Mouse (Mus musculus): Measurements from ENCODE around the gene Sox6. TPM values are rescaled to one million over a fixed set of nuclear protein-coding genes. Genes with fewer than 3 reads are reported as not detected.

The Sox6 gene
- polyA plus RNA-seq, 1 experiment from 2014 or later, result 37.1 TPM

GRCm38 (mm10) chr7:115477763-115478162 is 560.8 kb downstream of the Sox6 start:
- Histone ChIP-seq H3K9ac (ENCODE audit: low read depth, low read length) (no peak overlapping the region), H3K4me2 (no peak overlapping the region), H3K9me3 (ENCODE audit: control insufficient read depth, low read length) (no peaks in the 10 kb centered on the region), H3K27ac (ENCODE audit: low read depth, low read length) (no peak overlapping the region), H3K4me3 (ENCODE audit: low read depth, low read length) (no peak overlapping the region), H3K27me3 (replicated peaks; ENCODE audit: control insufficient read depth, insufficient read depth, low read length) (no peaks in the 10 kb centered on the region), H3K4me1 (replicated peaks; ENCODE audit: control insufficient read depth, insufficient read depth, low read length) (no peaks in the 10 kb centered on the region), H3K36me3 (ENCODE audit: control insufficient read depth, insufficient read depth, low read length) (no peaks in the 10 kb centered on the region)
- no peak for ATAC-seq (replicated peaks; ENCODE audit: low FRiP score)
- DNase-seq (ENCODE audit: low spot score), result no peak
- WGBS, result 68% methylated on average over 2 of the region's 2 CpGs

GRCm38 (mm10) chr7:115476881-115477665 is 561.5 kb downstream of the Sox6 start:
- no peak for ATAC-seq (replicated peaks; ENCODE audit: low FRiP score)
- H3K4me2 ChIP-seq, result no peak overlapping the region

DNA sequence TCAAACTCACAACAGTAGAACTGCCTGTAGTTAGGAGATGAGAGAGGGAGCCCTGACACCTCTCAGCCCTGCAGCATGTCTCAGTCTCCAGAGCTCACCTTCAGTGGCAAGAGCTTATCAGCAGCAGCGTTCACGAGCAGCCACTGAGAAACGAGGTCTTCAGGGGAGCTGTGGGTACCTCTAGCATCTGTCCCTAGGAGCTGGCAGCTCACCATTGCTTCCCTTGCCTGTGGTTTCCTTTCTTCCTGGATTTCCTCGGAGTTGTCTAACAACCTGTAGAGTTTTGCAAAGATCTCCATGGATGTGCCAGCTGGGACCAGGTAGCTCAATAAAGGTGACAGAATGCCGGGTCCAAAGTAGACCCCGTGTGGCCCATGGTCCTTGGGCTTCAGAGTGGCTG is 563.4 kb downstream of the Sox6 start:
- 70% methylated on average over 6 of the region's 6 CpGs for WGBS
- Histone ChIP-seq H3K4me3 (ENCODE audit: low read depth, low read length) (no peak overlapping the region), H3K27me3 (replicated peaks; ENCODE audit: control insufficient read depth, insufficient read depth, low read length) (no peaks in the 10 kb centered on the region), H3K9me3 (ENCODE audit: control insufficient read depth, low read length) (no peaks in the 10 kb centered on the region), H3K4me1 (replicated peaks; ENCODE audit: control insufficient read depth, insufficient read depth, low read length) (no peaks in the 10 kb centered on the region), H3K27ac (ENCODE audit: low read depth, low read length) (no peak overlapping the region), H3K9ac (ENCODE audit: low read depth, low read length) (no peak overlapping the region), H3K36me3 (ENCODE audit: control insufficient read depth, insufficient read depth, low read length) (no peaks in the 10 kb centered on the region), H3K4me2 (no peak overlapping the region)
- DNase-seq (ENCODE audit: low spot score), result no peak
- ATAC-seq (replicated peaks; ENCODE audit: low FRiP score), result no peak

More at GRCm38 (mm10) chr7:115476881-115477665, 561.5 kb downstream of the Sox6 start:
- Histone ChIP-seq H3K36me3 (ENCODE audit: control insufficient read depth, insufficient read depth, low read length) (no peaks in the 10 kb centered on the region), H3K4me1 (replicated peaks; ENCODE audit: control insufficient read depth, insufficient read depth, low read length) (no peaks in the 10 kb centered on the region), H3K9ac (ENCODE audit: low read depth, low read length) (no peak overlapping the region), H3K27ac (ENCODE audit: low read depth, low read length) (no peak overlapping the region), H3K4me3 (ENCODE audit: low read depth, low read length) (no peak overlapping the region), H3K27me3 (replicated peaks; ENCODE audit: control insufficient read depth, insufficient read depth, low read length) (no peaks in the 10 kb centered on the region), H3K9me3 (ENCODE audit: control insufficient read depth, low read length) (no peaks in the 10 kb centered on the region)
- WGBS, result 65% methylated on average over 13 of the region's 13 CpGs
- peak; percentile 11 for DNase-seq (ENCODE audit: low spot score)

- Histone ChIP-seq H3K36me3 (ENCODE audit: control insufficient read depth, insufficient read depth, low read length) (no peaks in the 10 kb centered on the region), H3K9me3 (ENCODE audit: control insufficient read depth, low read length) (no peaks in the 10 kb centered on the region), H3K4me3 (ENCODE audit: low read depth, low read length) (no peak overlapping the region), H3K9ac (ENCODE audit: low read depth, low read length) (no peak overlapping the region), H3K4me1 (replicated peaks; ENCODE audit: control insufficient read depth, insufficient read depth, low read length) (no peaks in the 10 kb centered on the region), H3K27ac (ENCODE audit: low read depth, low read length) (no peak overlapping the region), H3K27me3 (replicated peaks; ENCODE audit: control insufficient read depth, insufficient read depth, low read length) (no peaks in the 10 kb centered on the region), H3K4me2 (no peak overlapping the region)
- no peak for ATAC-seq (replicated peaks; ENCODE audit: low FRiP score)
- WGBS, result 86% methylated on average over 9 of the region's 9 CpGs
- DNase-seq (ENCODE audit: low spot score), result no peak
Measured at GRCm38 (mm10) chr7:115474115-115474514, 564.5 kb downstream of the Sox6 start.

DNA sequence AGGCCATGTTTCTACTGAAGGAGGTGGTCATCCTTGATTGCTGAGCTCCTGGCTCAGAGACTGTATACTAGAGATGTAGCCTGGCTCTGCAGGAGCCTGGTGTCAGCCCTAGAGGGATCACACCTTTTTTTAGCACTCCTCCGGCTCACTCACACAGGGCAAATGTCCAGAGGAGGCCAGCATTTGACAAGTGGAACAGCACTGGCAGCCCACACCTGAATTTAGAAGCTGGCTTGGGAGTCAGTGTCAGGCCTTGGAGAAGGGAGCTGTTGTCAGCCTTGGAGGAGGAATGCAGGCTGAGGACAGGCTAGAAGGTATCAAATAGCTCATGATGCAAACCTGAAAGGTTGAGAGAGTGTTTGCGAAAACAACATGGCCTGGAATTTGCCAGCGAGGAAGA is 565.7 kb downstream of the Sox6 start:
- no peaks in the 10 kb centered on the region for H3K4me1 ChIP-seq (replicated peaks; ENCODE audit: control insufficient read depth, insufficient read depth, low read length)
- no peak for ATAC-seq (replicated peaks; ENCODE audit: low FRiP score)

DNA sequence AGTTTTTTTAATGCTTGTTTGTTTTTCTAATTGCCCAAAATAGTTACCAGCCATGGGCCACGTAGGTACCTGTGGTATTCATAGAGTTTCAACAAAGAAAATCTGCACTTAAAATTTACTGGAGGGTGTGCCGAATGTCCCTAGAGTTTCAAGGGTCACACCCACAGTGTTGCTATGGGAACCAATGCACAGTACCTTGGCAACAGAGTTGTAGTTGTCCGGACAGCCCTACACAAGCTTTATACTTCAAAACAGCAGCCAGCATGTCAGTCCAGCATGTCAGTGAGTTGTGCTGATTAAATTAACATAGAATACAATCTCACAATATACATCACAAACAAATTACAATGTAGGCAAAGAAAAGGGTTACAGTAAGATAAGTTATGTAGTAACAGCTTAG is 567.1 kb downstream of the Sox6 start:
- no peaks in the 10 kb centered on the region for H3K4me1 ChIP-seq (replicated peaks; ENCODE audit: control insufficient read depth, insufficient read depth, low read length)
- WGBS, result 78% methylated on average over 3 of the region's 3 CpGs

More for the DNA sequence above, 565.7 kb downstream of the Sox6 start:
- no peak overlapping the region for H3K27ac ChIP-seq (ENCODE audit: low read depth, low read length)
- no peak for DNase-seq (ENCODE audit: low spot score)
- H3K9ac ChIP-seq (ENCODE audit: low read depth, low read length), result no peak overlapping the region
- 81% methylated on average over 3 of the region's 3 CpGs for WGBS
- no peaks in the 10 kb centered on the region for H3K27me3 ChIP-seq (replicated peaks; ENCODE audit: control insufficient read depth, insufficient read depth, low read length)
- no peaks in the 10 kb centered on the region for H3K36me3 ChIP-seq (ENCODE audit: control insufficient read depth, insufficient read depth, low read length)
- no peaks in the 10 kb centered on the region for H3K9me3 ChIP-seq (ENCODE audit: control insufficient read depth, low read length)
- H3K4me2 ChIP-seq, result no peak overlapping the region
- H3K4me3 ChIP-seq (ENCODE audit: low read depth, low read length), result no peak overlapping the region

DNA sequence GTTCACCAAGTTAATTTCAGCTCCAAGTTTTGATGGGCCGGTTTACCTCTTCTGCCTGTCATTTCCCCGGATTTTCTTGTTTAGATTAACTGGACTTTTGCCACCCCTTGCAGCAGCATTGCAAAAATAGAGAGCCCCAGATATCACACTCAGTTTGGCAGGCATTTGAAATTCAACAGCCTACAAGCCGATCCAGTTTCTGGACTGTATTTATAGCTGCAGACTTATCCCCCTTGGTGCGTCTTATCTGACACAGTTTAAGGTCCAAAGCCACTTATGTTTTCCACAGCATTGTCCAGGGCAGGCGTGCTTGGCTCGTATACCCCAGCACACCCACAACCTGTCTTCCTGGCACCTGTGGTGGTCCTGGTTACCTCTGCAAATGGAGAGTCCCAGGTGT is 571.8 kb downstream of the Sox6 start:
- Histone ChIP-seq H3K9me3 (ENCODE audit: control insufficient read depth, low read length) (no peaks in the 10 kb centered on the region), H3K9ac (ENCODE audit: low read depth, low read length) (no peak overlapping the region), H3K36me3 (ENCODE audit: control insufficient read depth, insufficient read depth, low read length) (no peaks in the 10 kb centered on the region), H3K27me3 (replicated peaks; ENCODE audit: control insufficient read depth, insufficient read depth, low read length) (no peaks in the 10 kb centered on the region), H3K27ac (ENCODE audit: low read depth, low read length) (no peak overlapping the region), H3K4me3 (ENCODE audit: low read depth, low read length) (no peak overlapping the region), H3K4me1 (replicated peaks; ENCODE audit: control insufficient read depth, insufficient read depth, low read length) (no peaks in the 10 kb centered on the region), H3K4me2 (no peak overlapping the region)
- ATAC-seq (replicated peaks; ENCODE audit: low FRiP score), result no peak
- DNase-seq (ENCODE audit: low spot score), result no peak
- 77% methylated on average over 6 of the region's 6 CpGs for WGBS

More for the DNA sequence above, 567.1 kb downstream of the Sox6 start:
- ATAC-seq (replicated peaks; ENCODE audit: low FRiP score) (no peak), DNase-seq (ENCODE audit: low spot score) (no peak)
- no peak overlapping the region for H3K4me2 ChIP-seq
- no peak overlapping the region for H3K27ac ChIP-seq (ENCODE audit: low read depth, low read length)
- no peaks in the 10 kb centered on the region for H3K9me3 ChIP-seq (ENCODE audit: control insufficient read depth, low read length)
- H3K27me3 ChIP-seq (replicated peaks; ENCODE audit: control insufficient read depth, insufficient read depth, low read length), result no peaks in the 10 kb centered on the region
- no peak overlapping the region for H3K9ac ChIP-seq (ENCODE audit: low read depth, low read length)
- no peak overlapping the region for H3K4me3 ChIP-seq (ENCODE audit: low read depth, low read length)
- H3K36me3 ChIP-seq (ENCODE audit: control insufficient read depth, insufficient read depth, low read length), result no peaks in the 10 kb centered on the region

GRCm38 (mm10) chr7:115463367-115463766 is 575.2 kb downstream of the Sox6 start:
- H3K9me3 ChIP-seq (ENCODE audit: control insufficient read depth, low read length), result no peaks in the 10 kb centered on the region
- H3K4me3 ChIP-seq (ENCODE audit: low read depth, low read length), result no peak overlapping the region
- WGBS, result 84% methylated on average over 2 of the region's 2 CpGs
- no peaks in the 10 kb centered on the region for H3K4me1 ChIP-seq (replicated peaks; ENCODE audit: control insufficient read depth, insufficient read depth, low read length)
- no peak for DNase-seq (ENCODE audit: low spot score)
- no peaks in the 10 kb centered on the region for H3K36me3 ChIP-seq (ENCODE audit: control insufficient read depth, insufficient read depth, low read length)
- H3K27me3 ChIP-seq (replicated peaks; ENCODE audit: control insufficient read depth, insufficient read depth, low read length), result no peaks in the 10 kb centered on the region
- no peak overlapping the region for H3K9ac ChIP-seq (ENCODE audit: low read depth, low read length)
- no peak overlapping the region for H3K4me2 ChIP-seq
- H3K27ac ChIP-seq (ENCODE audit: low read depth, low read length), result no peak overlapping the region
- no peak for ATAC-seq (replicated peaks; ENCODE audit: low FRiP score)

- H3K27me3 ChIP-seq (replicated peaks; ENCODE audit: control insufficient read depth, insufficient read depth, low read length), result no peaks in the 10 kb centered on the region
- no peak overlapping the region for H3K4me2 ChIP-seq
- no peaks in the 10 kb centered on the region for H3K36me3 ChIP-seq (ENCODE audit: control insufficient read depth, insufficient read depth, low read length)
- H3K4me1 ChIP-seq (replicated peaks; ENCODE audit: control insufficient read depth, insufficient read depth, low read length), result no peaks in the 10 kb centered on the region
- no peak overlapping the region for H3K9ac ChIP-seq (ENCODE audit: low read depth, low read length)
- H3K9me3 ChIP-seq (ENCODE audit: control insufficient read depth, low read length), result no peaks in the 10 kb centered on the region
- WGBS, result 43% methylated on average over 4 of the region's 4 CpGs
- ATAC-seq (replicated peaks; ENCODE audit: low FRiP score) (no peak), DNase-seq (ENCODE audit: low spot score) (no peak)
- H3K4me3 ChIP-seq (ENCODE audit: low read depth, low read length), result no peak overlapping the region
- no peak overlapping the region for H3K27ac ChIP-seq (ENCODE audit: low read depth, low read length)
Measured at GRCm38 (mm10) chr7:115462276-115462675, 576.3 kb downstream of the Sox6 start.

Measured in liver, embryonic 11.5 days (tissue).